Mouse (Mus musculus) T-helper 1 cell (primary cell): ENCODE results near the gene Mtcp1.

Experiments used
- in situ Hi-C: fragments of 300-600 bp; cut with MboI, MseI; formaldehyde crosslinking; loops from one replicate; pipeline ENCODE4 v1.15.1; 2025; ENCODE audit warnings: high pct_unique_total_duplicates

The Mtcp1 gene

DNA sequence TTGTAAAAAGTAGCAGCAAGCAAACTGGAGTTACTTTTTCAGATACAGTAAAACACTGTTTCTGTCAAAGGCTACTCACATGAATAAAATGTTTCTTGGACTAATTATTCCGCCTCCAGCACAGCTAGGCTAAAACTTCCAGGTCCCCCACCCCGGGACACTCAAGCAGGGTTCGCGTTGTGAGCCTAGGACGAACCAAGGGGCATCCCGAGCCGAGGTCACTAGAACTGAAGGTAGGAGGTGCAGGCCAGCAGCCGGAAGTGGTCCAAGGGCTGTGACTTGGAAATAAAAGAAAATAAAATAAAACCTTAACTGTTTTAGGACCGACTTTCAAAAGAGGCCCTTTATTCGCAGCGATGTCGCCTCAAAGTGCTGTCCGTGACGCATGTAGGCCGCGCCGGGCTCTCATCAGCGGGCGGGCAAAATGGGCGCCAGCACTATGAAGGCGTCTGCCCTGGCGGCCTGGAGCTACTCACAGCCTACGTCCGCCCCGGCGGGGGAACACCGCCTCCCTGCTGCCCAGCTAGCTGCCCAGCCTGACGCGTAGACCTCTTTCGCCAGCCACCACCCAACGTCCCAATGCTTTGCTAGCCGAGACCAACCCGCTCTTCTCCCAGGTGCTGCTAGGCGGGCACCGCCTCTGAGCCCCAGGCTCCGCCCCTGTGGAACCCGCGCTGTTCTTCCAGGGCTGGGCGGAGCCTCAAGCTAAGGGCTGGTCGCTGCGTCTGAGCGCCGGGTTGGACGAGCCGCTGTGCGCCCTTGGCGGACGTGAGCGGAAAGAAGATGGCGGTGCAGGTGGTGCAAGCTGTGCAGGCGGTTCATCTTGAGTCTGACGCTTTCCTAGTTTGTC is at the start of gene Mtcp1, which contains the start of the genes Cmc4 and Brcc3:
TSS of gene Mtcp1 (minus strand) at position 653 of the 850 bp plus-strand sequence.
TSS of gene Cmc4 (minus strand) at position 649 of the 850 bp plus-strand sequence.
TSS of gene Brcc3 (plus strand) at position 693 of the 850 bp plus-strand sequence.
- in situ Hi-C loops = no loop called here

DNA sequence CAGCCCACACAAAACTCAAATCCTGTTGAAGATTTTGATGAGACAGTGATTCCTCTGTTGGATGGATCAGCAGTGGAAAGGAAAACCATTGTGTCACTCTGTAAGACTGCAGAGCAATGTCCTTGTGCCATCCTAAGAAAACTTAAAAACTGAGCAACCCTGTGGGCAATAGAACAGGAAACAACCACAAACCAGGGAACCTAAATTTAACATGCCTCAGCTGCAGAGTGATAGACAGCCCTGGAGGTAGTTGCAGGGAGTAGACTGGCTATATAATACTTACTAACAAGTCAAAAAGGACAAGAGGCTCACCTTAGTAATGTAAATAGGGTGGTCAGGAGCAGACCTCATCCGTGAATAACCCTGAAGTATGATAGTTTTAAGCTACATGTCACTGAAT is 38.2 kb upstream of the Mtcp1 start:
- in situ Hi-C loops = no loop called here

DNA sequence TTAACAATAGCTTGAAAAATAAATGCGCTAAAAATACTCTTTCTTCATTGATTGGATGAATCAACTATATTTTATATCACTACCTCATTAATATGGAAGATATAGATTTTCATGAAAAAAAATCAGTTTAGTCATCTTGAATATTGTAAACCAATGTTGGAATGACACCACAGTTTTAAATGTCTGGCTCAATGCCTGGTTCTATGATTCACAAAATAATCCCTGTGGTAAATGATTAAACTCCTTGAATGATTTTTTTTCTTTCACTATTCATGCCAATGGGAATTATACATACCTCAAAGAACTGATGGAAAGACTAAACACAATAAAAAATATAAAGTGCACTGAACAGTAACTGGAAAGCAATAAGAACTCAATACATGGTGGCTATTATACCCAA is 6.7 kb downstream of the Mtcp1 start:
- in situ Hi-C loops = no loop called here

DNA sequence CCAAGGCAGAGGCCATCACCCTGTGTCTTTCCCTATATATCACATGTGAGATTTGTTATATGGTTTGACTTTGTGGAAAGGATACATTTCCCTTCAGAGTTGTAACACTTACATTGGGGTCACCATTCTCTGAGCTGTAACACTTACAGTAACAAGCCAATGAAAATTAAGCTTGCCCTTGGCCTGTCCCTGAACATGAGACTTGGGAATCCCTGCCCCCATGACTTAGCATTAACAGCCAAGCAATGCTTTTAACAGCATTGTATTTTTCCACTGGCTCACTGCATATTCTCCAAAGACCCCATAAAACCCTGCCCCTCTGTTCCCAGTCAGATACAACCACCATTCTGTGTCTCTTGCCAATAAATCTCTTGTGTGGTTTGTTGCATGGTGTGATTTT is 13.0 kb downstream of the Mtcp1 start:
- in situ Hi-C loops = no loop called here

DNA sequence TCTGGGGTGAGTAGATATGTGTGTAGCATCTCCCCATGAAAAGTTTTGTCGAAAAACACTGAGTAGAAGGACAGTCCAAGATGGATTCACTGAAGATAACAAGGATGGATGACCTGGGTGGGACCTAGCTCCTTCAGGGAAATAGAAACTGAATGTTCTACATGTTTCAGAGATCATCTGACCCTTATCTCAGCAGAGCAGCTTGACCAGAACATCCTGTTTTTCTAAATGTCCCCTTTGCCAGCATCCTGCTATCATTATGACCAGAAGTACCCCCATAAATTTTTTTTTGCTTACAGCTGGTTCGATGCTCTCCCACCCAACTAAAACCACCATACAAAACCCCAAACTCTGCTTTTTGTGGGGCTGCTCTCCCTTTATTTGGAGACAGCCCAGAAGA is 13.7 kb downstream of the Mtcp1 start:
- in situ Hi-C loops = no loop called here

DNA sequence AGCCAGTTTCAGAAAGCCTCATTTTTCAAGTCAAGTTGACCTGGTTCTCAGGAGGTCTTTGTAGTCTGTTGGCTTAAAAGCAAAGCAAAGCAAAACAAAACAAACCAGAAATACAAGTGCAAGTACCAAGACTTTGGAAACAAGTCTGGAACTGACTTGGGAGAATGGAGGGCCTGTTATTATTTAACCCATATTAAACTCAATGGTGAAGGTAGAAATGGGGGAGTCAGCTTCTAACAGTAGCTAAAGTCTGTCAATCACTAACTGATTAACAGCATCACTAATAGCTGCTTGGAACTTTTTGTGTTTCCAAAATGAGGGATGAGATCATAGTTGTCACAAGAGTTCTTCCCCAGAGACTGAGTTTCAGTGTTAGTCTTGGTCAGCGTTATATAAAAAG is 16.9 kb downstream of the Mtcp1 start:
- in situ Hi-C loops = no loop called here

DNA sequence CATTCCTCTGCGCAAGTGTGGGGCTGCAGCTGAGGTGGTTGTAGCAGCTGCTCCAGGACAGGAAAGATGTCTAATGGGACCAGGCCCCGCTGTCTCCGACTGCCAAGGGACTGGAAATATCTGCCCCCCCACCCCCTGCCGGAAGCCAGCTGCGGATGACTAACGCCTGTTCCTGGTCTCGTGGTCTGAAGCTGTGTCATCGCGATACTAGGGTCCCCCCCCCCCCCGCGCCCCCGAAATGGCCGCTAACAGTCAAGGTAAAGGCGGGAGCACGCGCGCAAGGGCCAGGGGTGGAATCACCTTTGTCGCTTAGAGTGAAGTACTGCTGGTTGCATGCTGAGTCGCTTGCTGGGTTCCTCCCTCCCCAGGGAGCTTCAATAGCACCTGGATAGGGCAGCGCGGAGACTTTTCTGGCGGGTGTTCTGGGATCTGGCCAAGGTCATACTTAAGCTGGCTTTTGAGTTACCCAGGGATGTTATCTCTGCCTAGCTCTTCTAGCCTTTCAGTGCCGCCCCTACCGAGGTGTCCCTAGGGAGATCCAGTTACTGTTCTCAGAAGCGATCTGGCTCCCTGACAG is 34.1 kb downstream of the Mtcp1 start, which contains the start of the genes Fundc2 and F8:
TSS of gene Fundc2 (plus strand) at position 205 of the 577 bp plus-strand sequence.
TSS of gene F8 (minus strand) at position 421 of the 577 bp plus-strand sequence.
- in situ Hi-C loops = no loop called here

DNA sequence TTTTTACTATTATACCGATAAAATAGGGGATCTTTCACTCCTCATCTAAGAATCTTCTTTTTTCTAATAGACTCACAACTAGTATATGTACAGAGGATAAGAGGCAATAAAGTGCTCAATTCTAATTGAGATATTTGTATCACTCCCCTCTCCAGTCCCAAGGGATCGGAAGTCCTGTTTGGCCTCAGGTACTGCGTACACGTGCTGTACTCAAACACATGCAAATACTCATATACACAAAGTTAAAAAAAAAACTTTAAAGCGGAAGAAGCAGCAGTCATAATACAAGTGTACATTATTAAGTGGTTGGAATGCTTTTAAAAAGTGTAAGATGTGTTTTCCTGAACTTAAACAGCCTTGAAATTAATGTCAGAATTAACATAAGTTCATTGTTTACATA is 34.7 kb downstream of the Mtcp1 start:
- in situ Hi-C loops = no loop called here

DNA sequence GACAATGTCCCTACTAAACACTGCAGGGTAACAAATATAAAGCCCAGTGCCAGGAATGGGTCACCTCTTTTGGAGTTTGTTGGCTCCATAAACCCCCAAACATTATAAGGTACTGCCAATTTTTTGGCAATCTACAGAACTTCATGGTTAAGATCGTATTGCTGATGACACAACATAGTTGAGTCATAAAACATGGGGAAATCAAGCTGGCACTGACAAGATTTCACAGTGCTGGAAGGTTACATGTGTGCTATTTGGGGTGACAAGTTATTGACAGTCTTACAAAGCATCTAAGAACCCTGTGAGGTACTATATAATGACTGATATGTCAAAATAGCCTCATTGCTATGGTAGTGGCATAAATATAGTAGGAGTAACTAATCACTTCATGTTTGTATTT is 35.2 kb downstream of the Mtcp1 start:
- in situ Hi-C loops = no loop called here

DNA sequence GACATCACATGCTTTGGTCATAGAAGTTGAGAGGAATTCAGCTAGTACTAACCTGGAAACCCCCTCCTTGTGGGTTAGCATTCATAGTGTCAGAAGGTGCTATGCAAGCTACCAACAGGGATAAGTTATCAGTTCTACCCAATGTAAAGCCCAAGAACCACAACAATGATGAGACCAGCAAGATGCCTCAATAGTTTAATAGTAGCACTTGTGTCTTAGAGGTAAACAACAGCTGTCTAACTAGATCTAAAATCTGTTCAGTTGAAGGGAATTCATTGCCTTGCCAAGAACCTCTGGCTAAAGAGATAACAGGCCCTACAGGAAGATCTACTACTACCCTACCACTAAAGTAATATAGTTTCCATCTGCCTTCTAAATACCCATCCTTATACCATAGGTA is 39.6 kb downstream of the Mtcp1 start:
- in situ Hi-C loops = no loop called here

DNA sequence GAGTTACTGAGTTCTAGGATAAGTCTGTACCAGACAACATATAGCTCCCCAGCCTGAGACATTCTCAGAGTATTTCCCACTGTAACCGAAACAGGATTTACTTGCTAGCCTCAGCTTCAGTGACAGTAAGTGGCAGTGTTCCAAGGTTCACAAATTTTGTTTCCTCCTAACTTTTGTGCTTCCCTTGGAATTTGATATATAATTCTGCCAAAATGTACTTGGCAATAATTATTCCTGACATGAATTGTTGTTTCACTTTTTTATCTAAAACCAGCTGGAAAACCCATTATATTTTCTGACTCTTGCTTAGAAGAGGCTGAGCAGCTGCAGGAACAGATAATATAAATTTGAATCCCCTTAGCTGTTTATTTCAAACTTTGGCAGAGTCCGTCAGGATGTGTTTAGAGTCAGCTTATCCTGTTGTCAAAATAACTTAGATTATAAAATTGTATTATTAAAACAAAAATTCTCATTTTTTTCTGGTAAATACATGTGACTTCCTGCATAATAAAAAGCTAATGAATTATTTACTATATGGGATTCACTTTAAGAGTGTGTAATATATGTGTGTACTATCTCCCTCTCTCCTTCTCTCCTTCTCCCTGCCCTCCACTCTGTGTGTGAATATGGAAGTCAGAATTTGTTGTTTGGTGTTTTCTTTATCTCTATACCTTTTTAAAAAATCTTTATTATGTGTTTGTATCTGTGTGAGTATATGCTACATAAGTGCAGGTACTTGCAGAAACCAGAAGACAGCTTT is 43.5 kb downstream of the Mtcp1 start:
- in situ Hi-C loops = no loop called here

DNA sequence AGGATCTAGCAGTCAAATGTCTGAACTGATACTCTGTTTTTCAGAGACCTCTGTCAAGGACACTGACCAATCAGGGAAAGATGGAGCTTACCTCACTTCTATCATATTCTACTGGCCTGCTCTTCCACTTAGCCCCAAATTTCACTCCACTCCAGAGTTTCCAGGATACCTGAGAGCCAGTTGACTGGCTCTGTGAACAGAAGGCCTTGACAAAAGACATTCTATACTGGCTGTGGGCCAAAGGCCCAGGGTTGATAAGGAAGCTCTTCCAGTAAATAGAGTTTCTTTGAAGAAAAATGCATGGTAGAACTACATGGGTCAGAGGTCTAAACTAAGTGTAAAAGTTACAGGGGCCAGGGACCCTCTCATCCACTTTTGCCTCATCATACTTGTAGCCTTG is 46.2 kb downstream of the Mtcp1 start:
- in situ Hi-C loops = no loop called here
